Mouse (Mus musculus) adipocyte (in vitro differentiated cells): ENCODE data around the gene Castor1.

Experiments
- DNase-seq: peaks from one replicate; pipeline ENCODE4 v3.0.0-alpha.2; 2016; ENCODE audit warnings: low spot score

Gene Castor1

DNA sequence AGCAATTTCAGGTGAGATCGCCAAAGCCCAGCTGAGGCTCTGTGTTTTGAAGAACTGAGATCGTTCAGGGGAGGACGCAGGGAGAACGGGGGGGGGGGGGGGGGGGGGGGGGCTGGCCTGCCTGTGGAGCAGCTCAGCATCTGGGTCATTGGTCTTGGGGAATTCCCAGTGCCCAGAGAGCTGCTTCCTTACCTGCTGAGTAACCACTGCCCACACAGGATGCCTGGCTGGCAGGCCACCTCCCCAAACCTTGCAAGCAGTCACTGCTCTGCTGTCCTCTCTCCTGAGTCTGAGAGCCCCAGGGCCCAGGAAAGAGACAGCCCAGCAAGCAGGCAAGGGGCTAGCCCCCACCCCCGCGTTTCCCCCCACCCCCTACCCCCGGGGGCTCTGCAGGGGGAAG, 44.8 kb downstream of the Castor1 start:
- DNase-seq: no peak

GRCm38 (mm10) chr11:4263296-4263695, 45.3 kb downstream of the Castor1 start:
- peak; percentile 22 for DNase-seq

GRCm38 (mm10) chr11:4264066-4264465, 46.0 kb downstream of the Castor1 start:
- DNase-seq: peak; percentile 46

GRCm38 (mm10) chr11:4266271-4267201, 48.5 kb downstream of the Castor1 start:
- no peak for DNase-seq

GRCm38 (mm10) chr11:4267202-4267578, 49.2 kb downstream of the Castor1 start:
- DNase-seq: no peak

- no peak for DNase-seq
Observed at GRCm38 (mm10) chr11:4268500-4268899, 50.5 kb downstream of the Castor1 start.

DNA sequence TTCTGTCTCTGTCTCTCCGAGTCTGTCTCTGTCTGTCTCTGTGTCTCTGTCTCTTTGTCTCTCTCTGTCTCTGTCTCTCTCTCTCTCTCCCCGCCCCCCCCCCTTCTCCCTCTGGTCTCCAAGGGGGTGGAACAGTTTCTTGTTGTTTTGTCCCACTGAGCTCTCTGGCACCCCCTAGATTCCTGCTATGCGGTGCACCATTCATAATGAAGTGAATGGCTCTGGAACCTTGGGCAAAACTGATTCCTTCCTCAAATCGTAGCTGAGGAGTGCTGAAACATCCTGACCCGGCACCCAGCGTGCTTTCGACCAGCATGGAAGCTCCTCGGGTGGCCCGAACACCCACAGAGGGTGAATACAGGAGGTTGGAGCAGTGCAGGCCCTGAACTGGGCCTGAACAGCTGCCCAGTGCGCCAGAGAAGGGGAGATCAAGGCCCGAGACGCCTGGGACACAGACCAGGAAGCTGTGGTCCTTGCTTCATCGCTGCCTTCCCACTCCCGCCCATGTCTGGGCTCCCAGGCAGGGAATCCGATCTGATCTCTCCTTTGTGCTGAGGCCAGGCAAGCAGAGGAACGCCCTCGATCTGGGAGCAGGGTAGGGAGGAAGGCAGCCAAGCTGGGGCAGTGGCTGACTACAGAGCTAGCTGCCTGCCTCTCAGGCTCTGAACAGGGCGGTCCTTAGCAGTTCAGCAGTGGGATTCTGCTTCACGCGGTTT, 52.9 kb downstream of the Castor1 start:
- peak; percentile 23 for DNase-seq

GRCm38 (mm10) chr11:4271544-4271943, 53.5 kb downstream of the Castor1 start:
- DNase-seq: no peak
